Mouse (Mus musculus) G1E-ER4 (cell line): Measurements from ENCODE around the gene Grk6. TPM values are rescaled to one million over a fixed set of nuclear protein-coding genes. Genes with fewer than 3 reads are reported as not detected.

Experiments used
- GATA1 ChIP-seq: IDR thresholded peaks from one replicate; pipeline ENCODE4 v1.8.0; 2012; ENCODE audit warnings: low read length, inconsistent platforms
- polyA plus RNA-seq: library from polyadenylated mRNA; stranded (reverse); fragments of >175 nt; gene quantifications from 2 replicates; pipeline ENCODE4 v1.2.3, GENCODE M21; 2012

The Grk6 gene
- polyA plus RNA-seq, 1 experiment = 82.8 TPM

GRCm38 (mm10) chr13:55471819-55472131 lies 26.9 kb downstream of the Grk6 start:
- TF ChIP-seq GATA1 = no peak

- TF ChIP-seq GATA1 = no peak
These were observed 27.5 kb downstream of the Grk6 start for GRCm38 (mm10) chr13:55472132-55473022.

DNA sequence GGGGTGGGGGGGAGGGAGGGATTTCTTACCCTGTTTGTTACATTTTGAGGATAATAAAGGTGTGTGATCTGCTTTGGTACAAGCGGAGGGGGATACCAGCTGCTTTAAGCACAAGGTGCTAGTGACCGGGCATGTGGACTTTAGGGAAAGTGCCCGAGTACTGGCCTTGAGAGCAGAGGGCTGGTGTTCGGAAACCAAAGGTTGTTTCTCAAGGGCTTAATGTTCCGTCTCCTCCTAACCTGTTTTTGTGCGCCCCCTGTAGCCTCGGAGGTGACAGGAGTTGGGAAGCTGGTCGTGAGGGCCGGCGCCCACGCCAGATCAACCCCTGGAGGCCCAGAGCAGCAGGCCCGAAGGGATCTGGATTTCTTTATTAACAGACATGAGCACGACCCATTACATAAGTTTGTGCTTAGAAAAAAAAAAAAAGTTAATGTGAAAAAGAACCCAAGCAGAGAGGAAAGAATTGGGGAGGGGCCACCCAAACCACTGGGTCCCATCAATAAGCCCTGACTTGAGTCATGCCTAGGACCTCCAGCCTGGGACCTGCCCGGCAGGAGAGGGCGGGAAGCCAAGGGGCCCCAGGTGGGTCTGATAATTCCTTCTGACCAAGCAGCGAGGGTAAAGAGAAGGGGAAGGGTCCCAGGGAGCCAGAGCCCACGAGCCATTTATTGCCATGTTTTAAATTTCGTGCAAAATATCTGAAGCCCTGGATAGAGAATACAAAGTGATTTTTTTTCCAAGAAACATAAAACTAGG lies 28.4 kb downstream of the Grk6 start:
- no peak for TF ChIP-seq GATA1

DNA sequence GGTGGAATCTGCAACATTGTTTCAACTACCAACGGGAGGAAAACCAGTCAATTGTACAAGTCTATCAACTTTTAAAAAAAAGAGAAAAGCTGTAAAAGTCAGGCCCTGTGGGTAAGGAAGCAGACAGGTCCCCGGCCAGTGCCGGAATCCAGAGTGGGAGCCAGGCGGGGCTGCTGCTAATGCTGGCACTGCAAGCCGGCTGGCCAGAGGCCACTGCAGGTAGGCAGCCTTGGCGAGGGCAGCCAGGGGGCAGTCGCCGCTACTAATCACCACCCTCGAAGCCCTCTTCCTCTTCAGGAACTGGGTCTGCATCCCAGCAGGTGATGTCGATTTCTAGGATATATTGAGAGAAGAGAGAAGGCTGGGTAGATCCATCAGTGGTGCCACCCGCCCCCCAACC lies 29.1 kb downstream of the Grk6 start:
- TF ChIP-seq GATA1 = no peak

GRCm38 (mm10) chr13:55474621-55475069 lies 29.8 kb downstream of the Grk6 start:
- TF ChIP-seq GATA1 = no peak

DNA sequence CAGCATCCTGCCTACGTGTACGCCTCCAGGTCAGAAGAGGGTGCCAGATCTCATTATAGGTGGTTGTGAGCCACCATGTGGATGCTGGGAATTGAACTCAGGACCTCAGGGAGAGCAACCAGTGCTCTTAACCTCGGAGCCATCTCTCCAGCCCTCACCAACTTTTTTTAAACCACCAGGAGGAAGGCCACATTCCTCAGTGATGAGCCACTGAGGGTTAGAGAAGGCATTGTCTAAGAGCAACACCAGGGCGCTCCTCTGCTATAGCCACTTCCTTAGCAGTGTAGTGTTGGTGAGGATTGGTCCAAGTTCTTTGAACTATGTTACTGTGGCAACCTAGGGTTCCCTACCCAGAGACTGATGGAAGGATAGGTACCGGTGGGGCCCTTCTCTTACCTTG lies 30.9 kb downstream of the Grk6 start:
- no peak for TF ChIP-seq GATA1

- no peak for TF ChIP-seq GATA1
These were observed 31.4 kb downstream of the Grk6 start for GRCm38 (mm10) chr13:55476256-55476655.

DNA sequence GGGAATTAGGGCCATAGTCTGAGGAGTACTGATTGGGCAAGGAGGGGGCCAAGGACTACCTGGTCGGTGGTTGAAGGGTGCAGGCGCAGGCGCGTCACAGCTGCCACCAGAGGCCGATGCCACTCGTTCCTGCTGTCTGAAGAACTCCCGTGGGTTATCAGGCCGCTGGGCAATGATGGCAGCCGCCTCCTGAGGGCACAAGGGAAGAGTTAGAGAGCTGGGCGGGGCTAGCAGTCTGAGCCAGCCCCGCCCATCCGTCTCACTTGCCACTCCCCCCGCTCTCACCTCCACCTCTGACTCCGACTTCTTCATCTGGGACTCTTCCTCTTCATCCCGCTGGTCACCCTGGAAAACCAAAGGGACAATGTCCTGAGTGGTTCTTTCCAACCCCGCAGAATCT lies 32.6 kb downstream of the Grk6 start:
- TF ChIP-seq GATA1 = no peak

DNA sequence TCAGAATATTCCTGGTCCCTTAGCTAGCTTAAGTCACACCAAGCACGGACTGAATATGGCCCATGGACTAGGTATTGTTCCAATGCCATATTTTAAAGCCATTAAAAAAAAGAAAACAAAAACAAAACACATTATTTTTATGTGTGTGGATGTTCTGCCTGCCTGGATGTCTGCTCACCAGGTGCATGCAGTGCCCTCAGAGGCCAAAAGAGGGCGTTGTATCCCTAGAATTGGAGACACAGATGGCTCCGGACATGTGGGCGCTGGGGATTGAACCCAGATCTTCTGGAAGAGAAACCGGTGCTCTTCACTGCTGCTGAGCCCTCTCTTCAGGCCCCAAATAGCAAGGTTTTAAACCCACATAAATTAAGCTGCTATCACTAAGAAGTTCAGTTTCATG lies 33.2 kb downstream of the Grk6 start:
- no peak for TF ChIP-seq GATA1

GRCm38 (mm10) chr13:55479008-55479407 lies 34.1 kb downstream of the Grk6 start:
- TF ChIP-seq GATA1 = no peak

- TF ChIP-seq GATA1 = no peak
These were observed 35.1 kb downstream of the Grk6 start for GRCm38 (mm10) chr13:55479929-55480328.

- no peak for TF ChIP-seq GATA1
These were observed 37.7 kb downstream of the Grk6 start for GRCm38 (mm10) chr13:55482542-55482941.

DNA sequence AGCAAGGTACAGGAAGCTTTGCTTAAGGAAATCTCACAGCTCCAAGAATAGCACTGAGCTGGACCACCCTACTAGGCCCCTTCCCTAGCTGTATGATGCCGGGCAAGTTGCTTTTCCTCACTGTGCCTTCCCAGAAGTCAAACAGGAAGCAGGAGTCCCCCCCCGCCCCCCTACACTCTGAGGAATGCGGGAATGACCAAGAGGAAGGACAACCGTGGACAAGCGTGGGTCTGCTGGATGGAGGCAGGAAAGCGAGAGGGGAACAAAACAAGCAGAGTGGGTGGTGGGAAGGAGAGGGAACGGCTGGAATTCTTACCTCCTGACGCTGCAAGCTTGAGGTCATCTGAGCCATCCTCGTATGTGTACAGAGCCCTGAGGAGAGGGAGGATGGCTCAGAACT lies 38.2 kb downstream of the Grk6 start:
- TF ChIP-seq GATA1 = no peak

DNA sequence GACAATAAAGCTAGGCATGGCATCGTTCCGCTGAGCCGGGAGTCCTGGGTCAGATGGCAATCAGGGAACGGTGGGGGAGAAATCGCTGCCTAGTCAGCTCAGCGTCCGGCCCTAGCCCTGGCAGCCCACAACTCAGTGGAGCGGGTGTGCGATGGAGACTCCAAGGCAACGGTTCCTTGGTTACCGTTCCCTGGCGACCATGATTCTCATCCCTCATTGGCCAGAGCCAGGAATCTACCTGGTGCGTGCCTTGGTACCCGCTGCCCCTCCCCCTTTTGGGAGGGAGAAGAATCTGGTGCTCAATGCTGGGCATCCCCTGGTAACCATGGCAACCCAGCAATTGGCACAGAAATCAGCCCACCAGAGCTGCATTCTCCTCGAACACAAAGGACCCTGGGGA lies 38.7 kb downstream of the Grk6 start:
- TF ChIP-seq GATA1 = no peak

GRCm38 (mm10) chr13:55484520-55485088 lies 39.7 kb downstream of the Grk6 start:
- TF ChIP-seq GATA1 = no peak

DNA sequence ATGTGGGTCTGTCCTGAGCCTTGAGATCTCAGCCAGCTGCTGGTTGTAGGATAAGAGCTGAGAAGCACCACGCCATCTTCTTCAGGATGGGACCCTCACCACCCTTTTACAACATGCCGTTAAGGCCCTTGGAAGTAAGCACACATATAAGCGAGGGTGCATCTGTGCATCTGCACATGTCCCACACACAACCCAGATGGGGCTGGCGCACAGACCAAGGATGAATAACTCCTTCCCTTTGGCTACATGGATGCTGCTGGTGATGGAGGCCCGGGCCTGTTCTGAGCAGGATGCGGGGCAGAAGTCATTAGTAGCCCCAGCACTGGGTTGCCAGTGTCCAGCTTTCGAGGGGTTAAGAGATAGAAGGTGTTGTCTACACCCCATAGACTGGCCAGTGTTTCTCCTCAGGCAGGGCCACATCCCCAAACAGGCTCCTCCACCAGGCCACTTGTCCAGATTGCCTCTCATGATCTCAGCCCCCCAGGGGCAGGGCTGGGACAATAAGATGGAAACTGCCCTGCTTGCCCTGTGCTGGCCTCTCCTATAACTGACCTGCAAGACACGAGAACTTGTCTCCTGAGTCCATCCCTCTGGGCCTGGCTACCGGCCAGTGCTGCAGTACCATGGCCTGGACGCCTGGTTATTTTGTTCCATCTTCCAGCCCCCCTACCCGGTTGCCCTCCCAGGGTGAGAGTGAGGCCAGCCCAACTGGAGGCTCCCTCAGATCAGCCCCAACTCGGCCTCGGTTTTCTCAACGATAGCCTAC lies 41.3 kb downstream of the Grk6 start:
- no peak for TF ChIP-seq GATA1
